Mouse (Mus musculus): ENCODE measurements at regions not wholly inside any gene's neighbourhood (a gene's known extent, or its start where the extent isn't known, plus 50 kb on each side); places are given as distances from the start of the nearest gene placed in this dataset.

GRCm38 (mm10) chr7:35988449-35989109, 185.8 kb upstream of the Zfp507 start:
- no peaks in the 10 kb centered on the region for H3K36me3 ChIP-seq (ENCODE audit: control insufficient read depth, insufficient read depth, low read length)
- ATAC-seq (ENCODE audit: low FRiP score, low TSS enrichment): no peak
- 59% methylated on average over 13 of the region's 13 CpGs for WGBS
- no peak overlapping the region for H3K27ac ChIP-seq (replicated peaks)
- TF ChIP-seq EP300 (optimal IDR thresholded peaks at IDR 0.05): no peak
- no peak for TF ChIP-seq CTCF (IDR thresholded peaks at IDR 0.05; ENCODE audit: low read depth)
- no peak overlapping the region for H3K4me3 ChIP-seq (ENCODE audit: low read depth, low read length)
- H3K27me3 ChIP-seq (ENCODE audit: control insufficient read depth, insufficient read depth, low read length): no peaks in the 10 kb centered on the region
- no peaks in the 10 kb centered on the region for H3K4me1 ChIP-seq (replicated peaks; ENCODE audit: control insufficient read depth, insufficient read depth)
- no peak overlapping the region for H3K9ac ChIP-seq (ENCODE audit: low read length)
- H3K9me3 ChIP-seq (ENCODE audit: control insufficient read depth, low read length): no peaks in the 10 kb centered on the region
- H3K4me2 ChIP-seq (replicated peaks; ENCODE audit: low read depth): no peak overlapping the region
- DNase-seq (ENCODE audit: low spot score): no peak

GRCm38 (mm10) chr7:35977986-35978385, 175.2 kb upstream of the Zfp507 start:
- Histone ChIP-seq H3K9ac (ENCODE audit: low read length) (no peak overlapping the region), H3K9me3 (ENCODE audit: control insufficient read depth, low read length) (no peaks in the 10 kb centered on the region), H3K36me3 (ENCODE audit: control insufficient read depth, insufficient read depth, low read length) (no peaks in the 10 kb centered on the region), H3K4me3 (ENCODE audit: low read depth, low read length) (no peak overlapping the region), H3K27ac (replicated peaks) (no peak overlapping the region), H3K4me2 (replicated peaks; ENCODE audit: low read depth) (no peak overlapping the region), H3K4me1 (replicated peaks; ENCODE audit: control insufficient read depth, insufficient read depth) (no peaks in the 10 kb centered on the region), H3K27me3 (ENCODE audit: control insufficient read depth, insufficient read depth, low read length) (no peaks in the 10 kb centered on the region)
- ATAC-seq (ENCODE audit: low FRiP score, low TSS enrichment) (no peak), DNase-seq (ENCODE audit: low spot score) (no peak)
- WGBS: 72% methylated on average over 9 of the region's 9 CpGs
- TF ChIP-seq EP300 (optimal IDR thresholded peaks at IDR 0.05) (no peak), CTCF (IDR thresholded peaks at IDR 0.05; ENCODE audit: low read depth) (no peak)

GRCm38 (mm10) chr7:35958731-35959130, 155.9 kb upstream of the Zfp507 start:
- no peaks in the 10 kb centered on the region for H3K4me1 ChIP-seq (replicated peaks; ENCODE audit: control insufficient read depth, insufficient read depth)
- ATAC-seq (ENCODE audit: low FRiP score, low TSS enrichment) (no peak), DNase-seq (ENCODE audit: low spot score) (no peak)
- TF ChIP-seq EP300 (optimal IDR thresholded peaks at IDR 0.05) (no peak), CTCF (IDR thresholded peaks at IDR 0.05; ENCODE audit: low read depth) (peak; percentile 57)
- H3K4me3 ChIP-seq (ENCODE audit: low read depth, low read length): no peak overlapping the region
- no peaks in the 10 kb centered on the region for H3K9me3 ChIP-seq (ENCODE audit: control insufficient read depth, low read length)
- no peak overlapping the region for H3K9ac ChIP-seq (ENCODE audit: low read length)
- no peaks in the 10 kb centered on the region for H3K36me3 ChIP-seq (ENCODE audit: control insufficient read depth, insufficient read depth, low read length)
- no peak overlapping the region for H3K27ac ChIP-seq (replicated peaks)
- H3K27me3 ChIP-seq (ENCODE audit: control insufficient read depth, insufficient read depth, low read length): no peaks in the 10 kb centered on the region
- H3K4me2 ChIP-seq (replicated peaks; ENCODE audit: low read depth): no peak overlapping the region
- WGBS: 48% methylated on average over 5 of the region's 5 CpGs

- WGBS: 27% methylated on average over 2 of the region's 2 CpGs
- no peaks in the 10 kb centered on the region for H3K27me3 ChIP-seq (ENCODE audit: control insufficient read depth, insufficient read depth, low read length)
- TF ChIP-seq EP300 (optimal IDR thresholded peaks at IDR 0.05) (no peak), CTCF (IDR thresholded peaks at IDR 0.05; ENCODE audit: low read depth) (no peak)
Measured at GRCm38 (mm10) chr7:35958052-35958451, 155.2 kb upstream of the Zfp507 start.

GRCm38 (mm10) chr7:35948794-35949193, 146.0 kb upstream of the Zfp507 start:
- H3K4me3 ChIP-seq (ENCODE audit: low read depth, low read length): no peak overlapping the region
- H3K4me2 ChIP-seq (replicated peaks; ENCODE audit: low read depth): no peak overlapping the region
- WGBS: 13% methylated on average over 6 of the region's 6 CpGs
- no peaks in the 10 kb centered on the region; the same call in 1 of the 2 replicates for H3K4me1 ChIP-seq (replicated peaks; ENCODE audit: control insufficient read depth, insufficient read depth)
- TF ChIP-seq EP300 (optimal IDR thresholded peaks at IDR 0.05) (no peak), CTCF (IDR thresholded peaks at IDR 0.05; ENCODE audit: low read depth) (no peak)
- H3K27ac ChIP-seq (replicated peaks): no peak overlapping the region
- no peaks in the 10 kb centered on the region for H3K9me3 ChIP-seq (ENCODE audit: control insufficient read depth, low read length)
- H3K36me3 ChIP-seq (ENCODE audit: control insufficient read depth, insufficient read depth, low read length): no peaks in the 10 kb centered on the region
- H3K9ac ChIP-seq (ENCODE audit: low read length): no peak overlapping the region
- H3K27me3 ChIP-seq (ENCODE audit: control insufficient read depth, insufficient read depth, low read length): no peaks in the 10 kb centered on the region
- ATAC-seq (ENCODE audit: low FRiP score, low TSS enrichment): no peak
- DNase-seq (ENCODE audit: low spot score): no peak

More at GRCm38 (mm10) chr7:35958052-35958451, 155.2 kb upstream of the Zfp507 start:
- H3K4me2 ChIP-seq (replicated peaks; ENCODE audit: low read depth): no peak overlapping the region
- H3K9ac ChIP-seq (ENCODE audit: low read length): no peak overlapping the region
- H3K4me3 ChIP-seq (ENCODE audit: low read depth, low read length): no peak overlapping the region
- no peak for DNase-seq (ENCODE audit: low spot score)
- no peaks in the 10 kb centered on the region for H3K4me1 ChIP-seq (replicated peaks; ENCODE audit: control insufficient read depth, insufficient read depth)
- H3K36me3 ChIP-seq (ENCODE audit: control insufficient read depth, insufficient read depth, low read length): no peaks in the 10 kb centered on the region
- H3K27ac ChIP-seq (replicated peaks): no peak overlapping the region
- H3K9me3 ChIP-seq (ENCODE audit: control insufficient read depth, low read length): no peaks in the 10 kb centered on the region
- no peak for ATAC-seq (ENCODE audit: low FRiP score, low TSS enrichment)

GRCm38 (mm10) chr7:35948389-35948788, 145.6 kb upstream of the Zfp507 start:
- no peak overlapping the region for H3K9ac ChIP-seq (ENCODE audit: low read length)
- 2% methylated on average over 13 of the region's 13 CpGs for WGBS
- H3K36me3 ChIP-seq (ENCODE audit: control insufficient read depth, insufficient read depth, low read length): no peaks in the 10 kb centered on the region
- H3K4me3 ChIP-seq (ENCODE audit: low read depth, low read length): no peak overlapping the region
- no peaks in the 10 kb centered on the region for H3K9me3 ChIP-seq (ENCODE audit: control insufficient read depth, low read length)
- no peak overlapping the region for H3K27ac ChIP-seq (replicated peaks)
- H3K4me2 ChIP-seq (replicated peaks; ENCODE audit: low read depth): peak overlapping the region; percentile 26; the same call in 1 of the 2 replicates
- ATAC-seq (ENCODE audit: low FRiP score, low TSS enrichment): peak; percentile 54
- no peak for TF ChIP-seq CTCF (IDR thresholded peaks at IDR 0.05; ENCODE audit: low read depth)
- no peak for TF ChIP-seq EP300 (optimal IDR thresholded peaks at IDR 0.05)
- H3K27me3 ChIP-seq (ENCODE audit: control insufficient read depth, insufficient read depth, low read length): no peaks in the 10 kb centered on the region
- H3K4me1 ChIP-seq (replicated peaks; ENCODE audit: control insufficient read depth, insufficient read depth): no peaks in the 10 kb centered on the region; the same call in 1 of the 2 replicates
- DNase-seq (ENCODE audit: low spot score): peak; percentile 59
